Mouse (Mus musculus) MN1 (cell line): ENCODE data around the gene Mcu.

ENCODE experiments used
- DNase-seq: peaks from one replicate; pipeline ENCODE4 v3.0.0-alpha.2; 2016; ENCODE audit warnings: low spot score

The Mcu gene

GRCm38 (mm10) chr10:59429448-59430135 is 186.9 kb downstream of the Mcu start:
- no peak for DNase-seq

GRCm38 (mm10) chr10:59426371-59426770 is 190.1 kb downstream of the Mcu start:
- DNase-seq = no peak

- DNase-seq = peak; percentile 40
These were observed 191.1 kb downstream of the Mcu start for GRCm38 (mm10) chr10:59425369-59425768.

GRCm38 (mm10) chr10:59424453-59424852 is 192.0 kb downstream of the Mcu start:
- DNase-seq = no peak

- no peak for DNase-seq
These were observed 197.0 kb downstream of the Mcu start for GRCm38 (mm10) chr10:59419516-59419915.

- no peak for DNase-seq
These were observed 199.9 kb downstream of the Mcu start for GRCm38 (mm10) chr10:59416623-59417022.

GRCm38 (mm10) chr10:59413711-59414110 is 202.8 kb downstream of the Mcu start:
- no peak for DNase-seq

- no peak for DNase-seq
These were observed 206.2 kb downstream of the Mcu start for GRCm38 (mm10) chr10:59410264-59410663.

GRCm38 (mm10) chr10:59408499-59408898 is 208.0 kb downstream of the Mcu start:
- no peak for DNase-seq

GRCm38 (mm10) chr10:59403793-59404149 is 212.7 kb downstream of the Mcu start:
- no peak for DNase-seq

- no peak for DNase-seq
These were observed 213.3 kb downstream of the Mcu start, which contains the start of gene Pla2g12b for GRCm38 (mm10) chr10:59402899-59403792. Gene Pla2g12b, plus strand, starts transcription at chr10:59403660.
